30 mouse cellular contexts compared by ENCODE assay signal in genomic region chr5:88489004-88489403, GRCm38 (mm10). TPM values are rescaled to one million over a fixed set of nuclear protein-coding genes. Genes with fewer than 3 reads are reported as not detected.
"Had no signal": no experiment of that assay in that cellular context is flagged by ENCODE, and none has a peak within 500 bp of the region (broad histone marks: within the 10 kb centered on the region; RNA-seq: fewer than 3 reads in every experiment).

No protein-coding gene starts in this region.

- H3K9me3 ChIP-seq: heart, embryonic 13.5 days; heart, embryonic 15.5 days; hindbrain, embryonic 13.5 days; hindbrain, embryonic 15.5 days; intestine, embryonic 15.5 days; kidney, embryonic 15.5 days; limb, embryonic 13.5 days; limb, embryonic 15.5 days; liver, embryonic 12.5 days had no signal

- H3K4me2 ChIP-seq: heart, embryonic 11.5 days; heart, embryonic 13.5 days; heart, embryonic 15.5 days; hindbrain, embryonic 13.5 days; hindbrain, embryonic 15.5 days; intestine, embryonic 15.5 days; kidney, embryonic 15.5 days; limb, embryonic 13.5 days; limb, embryonic 15.5 days; liver, embryonic 12.5 days had no signal

- H3K4me3 ChIP-seq: heart, adult 2 months; heart, embryonic 13.5 days; heart, embryonic 15.5 days; hindbrain, embryonic 13.5 days; hindbrain, embryonic 15.5 days; intestine, embryonic 15.5 days; kidney, embryonic 15.5 days; limb, embryonic 13.5 days; limb, embryonic 15.5 days; liver, embryonic 12.5 days had no signal

- DNase-seq: gastrocnemius, postnatal 25 days; heart, adult 2 months; heart, postnatal 14 days; heart, postnatal 36 days; kidney, adult 18-20 months; kidney, adult 9 months; kidney, postnatal 14 days; kidney, postnatal 36 days; layer of hippocampus, adult 9-11 months; layer of hippocampus, postnatal 36 days; left cerebral cortex, postnatal 4 days had no signal

- H3K27ac ChIP-seq: heart, adult 2 months; heart, embryonic 13.5 days; heart, embryonic 15.5 days; hindbrain, embryonic 13.5 days; hindbrain, embryonic 15.5 days; hindbrain, postnatal 0 days; intestine, embryonic 15.5 days; kidney, embryonic 15.5 days; kidney, postnatal 0 days; limb, embryonic 13.5 days; limb, embryonic 15.5 days; liver, embryonic 12.5 days; liver, embryonic 14.5 days had no signal

- H3K9ac ChIP-seq: heart, embryonic 13.5 days; heart, embryonic 15.5 days; hindbrain, embryonic 13.5 days; hindbrain, embryonic 15.5 days; intestine, embryonic 15.5 days; kidney, embryonic 15.5 days; limb, embryonic 13.5 days; limb, embryonic 15.5 days; liver, embryonic 12.5 days; liver, embryonic 14.5 days had no signal

- ATAC-seq: hindbrain, postnatal 0 days; inflammation-experienced regulatory T-cells, adult 6 months; intestine, embryonic 15.5 days; intestine, postnatal 0 days; liver, embryonic 12.5 days had no signal

- H3K4me1 ChIP-seq: heart, embryonic 13.5 days; heart, embryonic 15.5 days; hindbrain, embryonic 13.5 days; hindbrain, embryonic 15.5 days; intestine, embryonic 15.5 days; kidney, embryonic 15.5 days; limb, embryonic 13.5 days; limb, embryonic 15.5 days; liver, embryonic 12.5 days had no signal

- H3K27me3 ChIP-seq: heart, embryonic 13.5 days; heart, embryonic 15.5 days; hindbrain, embryonic 13.5 days; hindbrain, embryonic 15.5 days; intestine, embryonic 15.5 days; kidney, embryonic 15.5 days; limb, embryonic 13.5 days; limb, embryonic 15.5 days; liver, embryonic 12.5 days had no signal

- H3K36me3 ChIP-seq: heart, embryonic 13.5 days; heart, embryonic 15.5 days; hindbrain, embryonic 13.5 days; hindbrain, embryonic 15.5 days; intestine, embryonic 15.5 days; kidney, embryonic 15.5 days; limb, embryonic 13.5 days; limb, embryonic 15.5 days; liver, embryonic 12.5 days had no signal

RNA-seq across cellular contexts. Expression of gene Enam, which starts 1.2 kb away (rescaled TPM):
- polyA plus RNA-seq: heart, adult 2 months; heart, embryonic 11.5 days; heart, embryonic 13.5 days; heart, postnatal 0 days; hindbrain, embryonic 11.5 days; hindbrain, embryonic 13.5 days; hindbrain, embryonic 15.5 days; hindbrain, postnatal 0 days; intestine, embryonic 15.5 days; intestine, postnatal 0 days; kidney, embryonic 15.5 days; kidney, postnatal 0 days; large intestine, adult 2 months; liver, adult 2 months; liver, embryonic 12.5 days; liver, embryonic 14.5 days had no signal

RNA-seq across cellular contexts. Expression of gene Ambn, which starts 33.2 kb away (rescaled TPM):
- polyA plus RNA-seq: heart, adult 2 months; heart, embryonic 11.5 days; heart, embryonic 13.5 days; heart, embryonic 15.5 days; heart, postnatal 0 days; hindbrain, embryonic 11.5 days; hindbrain, embryonic 13.5 days; hindbrain, embryonic 15.5 days; inflammation-experienced regulatory T-cells, adult 6 months; intestine, embryonic 15.5 days; intestine, postnatal 0 days; kidney, postnatal 0 days; large intestine, adult 2 months; liver, adult 2 months; liver, embryonic 12.5 days; liver, embryonic 14.5 days had no signal

RNA-seq across cellular contexts. Expression of gene Jchain, which starts 38.7 kb away (rescaled TPM):
- polyA plus RNA-seq: heart, embryonic 11.5 days; hindbrain, embryonic 11.5 days; intestine, postnatal 0 days; kidney, embryonic 15.5 days; limb, embryonic 13.5 days had no signal
